Mouse (Mus musculus) olfactory bulb, adult 2 months (tissue): ENCODE results near the gene Fkbp14. TPM values are rescaled to one million over a fixed set of nuclear protein-coding genes. Genes with fewer than 3 reads are reported as not detected.

Experiments used
- H3K27ac ChIP-seq: fragments of 200-500 bp; 2 replicates; pipeline ENCODE4 v1.5.1; 2012; ENCODE audit warnings: low read depth, low read length; ENCODE audit not compliant: insufficient read depth
- H3K4me1 ChIP-seq: fragments of 200-500 bp; 2 replicates; pipeline ENCODE4 v1.6.1; 2012; ENCODE audit warnings: low read length; ENCODE audit not compliant: control insufficient read depth, insufficient read depth
- H3K4me3 ChIP-seq: fragments of 200-500 bp; 2 replicates; pipeline ENCODE4 v1.5.1; 2012; ENCODE audit warnings: mild to moderate bottlenecking, low read depth, low read length, moderate library complexity; ENCODE audit not compliant: insufficient read depth
- CTCF ChIP-seq: fragments of 200-500 bp; IDR thresholded peaks from 2 replicates; pipeline ENCODE4 v1.5.1; 2012; ENCODE audit warnings: low read depth, mild to moderate bottlenecking, low read length, moderate library complexity; ENCODE audit not compliant: insufficient read depth
- POLR2A ChIP-seq: fragments of 200-500 bp; IDR thresholded peaks from 2 replicates; pipeline ENCODE4 v1.6.1; 2012; ENCODE audit warnings: mild to moderate bottlenecking, low read depth, low read length, moderate library complexity; ENCODE audit not compliant: insufficient read depth
- WGBS: fragments of 180-500 bp; shearing (Covaris S2); methylation state at CpG from one replicate; pipeline ENCODE4 v1.1.7; 2018; 5-methylcytosine and 5-hydroxymethylcytosine counted together
- polyA plus RNA-seq: library from polyadenylated mRNA; stranded (reverse); fragments of >200 nt; gene quantifications from 2 replicates; pipeline ENCODE4 v1.2.4, GENCODE M21; 2012; ENCODE audit warnings: low replicate concordance; ENCODE audit not compliant: missing spikeins, insufficient read depth, insufficient read length

Gene Fkbp14
- polyA plus RNA-seq, 1 experiment, result not detected

DNA sequence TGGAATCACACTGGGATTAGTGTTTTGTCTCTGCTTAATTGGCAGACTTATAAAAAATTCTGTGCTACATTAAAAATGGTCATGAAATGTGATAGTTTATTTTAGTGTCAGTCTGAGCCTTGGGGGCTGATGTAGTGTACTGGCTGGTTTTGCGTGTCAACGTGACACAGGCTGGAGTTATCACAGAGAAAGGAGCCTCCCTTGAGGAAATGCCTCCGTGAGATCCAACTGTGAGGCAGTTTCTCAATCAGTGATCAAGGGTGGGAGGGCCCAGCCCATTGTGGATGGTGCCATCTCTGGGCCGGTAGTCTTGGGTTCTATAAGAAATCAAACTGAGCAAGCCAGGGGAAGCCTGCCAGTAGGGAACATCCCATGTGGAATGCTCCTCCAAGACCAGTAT is 9.1 kb upstream of the Fkbp14 start:
- 38% methylated on average over 4 of the region's 4 CpGs for whole genome bisulfite sequencing
- TF ChIP-seq CTCF (no peak), POLR2A (no peak)
- Histone ChIP-seq H3K4me3 (no peak overlapping the region), H3K27ac (no peak overlapping the region), H3K4me1 (peaks cover 3% of the 10 kb centered on the region)

DNA sequence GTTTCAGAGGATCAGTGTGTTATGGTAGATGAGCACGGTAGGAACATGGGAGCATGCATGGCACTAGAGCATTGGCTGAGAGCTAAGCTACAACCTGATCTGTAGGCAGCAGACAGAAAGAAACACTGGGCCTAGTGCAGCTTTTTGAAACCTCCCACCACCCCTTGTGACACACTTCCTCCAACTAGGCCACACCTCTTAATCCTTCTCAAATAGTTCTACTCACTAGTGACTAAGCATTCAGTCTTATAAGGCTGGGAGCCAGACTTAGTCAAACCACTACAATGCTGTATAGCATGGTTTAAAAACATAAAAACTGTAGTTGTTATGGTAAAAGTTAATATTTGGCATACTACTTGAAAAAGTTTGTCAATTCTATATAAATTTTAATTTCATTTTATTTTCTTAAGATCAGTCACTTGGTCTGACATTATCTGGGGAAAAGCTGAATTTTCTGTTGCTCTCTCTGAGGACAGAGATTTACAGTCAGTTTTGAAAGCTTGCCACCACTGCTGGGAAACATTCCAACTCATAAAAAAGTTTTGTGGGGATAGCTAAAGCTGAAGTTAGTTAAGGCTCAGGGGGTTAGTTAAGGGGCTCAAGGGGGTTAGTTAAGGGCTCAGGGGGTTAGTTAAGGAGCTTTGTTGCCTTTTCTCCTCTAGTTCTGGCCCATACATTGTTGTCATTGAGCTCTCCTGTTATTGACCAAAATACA is 7.0 kb upstream of the Fkbp14 start:
- no peak for TF ChIP-seq POLR2A
- no peak for TF ChIP-seq CTCF
- Histone ChIP-seq H3K27ac (no peak overlapping the region), H3K4me3 (no peak overlapping the region), H3K4me1 (peaks cover 3% of the 10 kb centered on the region)
- WGBS, result 97% methylated on average over 1 of the region's 1 CpGs

DNA sequence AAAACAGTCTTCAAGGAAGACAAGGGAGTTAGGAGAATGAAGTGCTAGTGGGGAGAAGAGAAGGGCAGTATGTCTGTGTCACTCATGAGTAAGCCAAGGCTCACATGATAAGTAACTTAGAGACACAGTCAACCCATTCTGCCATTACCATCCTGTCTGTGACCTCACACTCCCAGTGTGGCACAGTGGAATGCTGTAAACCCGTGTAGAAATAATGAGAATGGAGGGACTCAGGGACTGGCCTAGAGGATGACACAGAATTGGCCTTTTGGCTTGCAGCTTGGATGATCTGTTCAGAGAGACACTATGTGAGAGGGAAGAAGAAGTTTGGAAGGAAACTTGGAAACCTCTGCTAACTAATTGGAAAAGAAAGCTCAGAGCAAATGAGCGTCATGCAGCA is 5.8 kb upstream of the Fkbp14 start:
- Histone ChIP-seq H3K27ac (no peak overlapping the region), H3K4me1 (peaks cover 3% of the 10 kb centered on the region), H3K4me3 (no peak overlapping the region)
- WGBS, result 77% methylated on average over 2 of the region's 2 CpGs
- TF ChIP-seq CTCF (no peak), POLR2A (no peak)

DNA sequence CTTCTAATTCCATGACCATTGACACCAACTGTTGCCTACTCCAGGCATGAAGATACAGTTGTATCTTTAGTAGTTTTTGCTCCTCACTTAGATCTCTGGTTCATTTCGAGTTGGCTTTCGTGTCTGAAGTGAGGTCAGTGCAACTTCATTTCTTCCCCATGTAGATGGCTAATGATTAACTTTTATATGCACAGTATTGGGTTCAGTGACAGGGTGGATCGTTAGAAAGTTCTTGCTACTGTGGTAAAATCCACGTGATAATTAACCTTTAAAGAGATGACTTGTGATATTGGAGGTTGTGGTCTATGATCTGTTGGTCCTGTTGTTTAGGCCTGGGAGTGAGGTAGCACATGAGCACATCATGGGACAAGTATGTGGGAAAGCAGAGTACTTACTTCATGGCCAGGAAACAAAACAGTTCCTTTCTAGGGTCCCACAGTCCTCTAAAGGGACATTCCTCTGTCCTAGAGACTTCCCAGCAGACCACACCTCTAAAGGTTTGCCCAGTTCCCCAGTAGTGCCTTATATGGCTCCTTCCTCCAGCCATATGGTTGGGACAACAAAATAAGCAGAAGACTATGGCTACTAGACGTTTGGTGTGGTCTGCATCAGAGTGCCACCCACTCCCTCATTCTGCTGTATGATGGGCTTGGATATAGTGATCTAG is 3.7 kb upstream of the Fkbp14 start:
- peaks cover 4% of the 10 kb centered on the region; the same call in 1 of the 2 replicates for H3K4me1 ChIP-seq
- H3K4me3 ChIP-seq, result no peak overlapping the region
- WGBS, result 88% methylated on average over 5 of the region's 5 CpGs
- H3K27ac ChIP-seq, result no peak overlapping the region
- no peak for TF ChIP-seq POLR2A
- TF ChIP-seq CTCF, result no peak

DNA sequence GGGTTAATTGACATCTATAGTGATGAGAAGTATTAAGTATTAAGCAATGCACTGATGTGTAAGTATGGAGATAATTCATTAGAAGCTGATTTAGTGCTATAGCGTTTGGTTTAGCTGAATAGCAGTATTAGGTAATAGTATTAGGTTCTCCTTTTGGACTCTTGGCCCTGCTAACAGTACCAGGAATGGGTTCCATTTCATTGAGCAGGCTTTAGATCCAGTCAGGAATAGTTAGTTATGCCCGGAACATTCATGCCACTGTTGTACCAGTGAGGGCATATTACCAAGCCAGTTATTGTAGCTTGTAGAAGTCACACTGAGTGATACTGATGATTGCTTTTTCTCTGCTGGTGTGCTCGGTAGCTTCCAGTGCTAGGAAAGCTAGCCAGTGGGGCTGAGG is 603 bp upstream of the Fkbp14 start:
- Histone ChIP-seq H3K4me3 (no peak overlapping the region), H3K4me1 (peaks cover 4% of the 10 kb centered on the region; the same call in 1 of the 2 replicates), H3K27ac (no peak overlapping the region)
- TF ChIP-seq CTCF (no peak), POLR2A (no peak)
- 81% methylated on average over 3 of the region's 3 CpGs for WGBS

DNA sequence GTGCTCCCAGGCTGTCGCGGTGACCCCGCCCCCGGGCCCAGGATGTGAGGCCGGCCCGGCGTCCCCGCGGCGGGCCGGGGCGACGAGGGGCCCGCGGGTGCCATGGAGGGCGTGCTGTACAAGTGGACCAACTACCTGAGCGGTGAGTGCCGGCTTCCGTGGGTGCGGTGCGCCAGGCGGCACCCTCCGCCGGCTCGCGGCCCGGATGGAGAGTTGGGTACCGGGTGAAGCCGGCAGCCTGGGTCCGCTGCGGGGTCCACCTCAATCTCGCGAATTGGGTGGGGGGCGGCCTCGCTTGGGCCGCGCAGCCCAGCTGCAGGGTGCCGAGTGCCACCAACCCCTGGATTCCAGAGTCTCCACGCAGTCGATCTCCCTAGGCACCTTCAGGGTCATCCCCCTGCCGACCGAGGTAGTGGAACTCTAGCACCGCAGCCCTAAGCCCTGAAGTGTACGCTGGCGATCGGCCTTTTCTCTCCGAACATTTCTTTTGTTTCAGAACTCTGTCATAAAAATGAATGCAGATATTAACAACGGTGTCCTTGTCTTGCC is 1.7 kb downstream of the Fkbp14 start:
- Histone ChIP-seq H3K4me3 (peak overlapping the region; percentile 86), H3K27ac (no peak overlapping the region), H3K4me1 (peaks cover 4% of the 10 kb centered on the region; the same call in 1 of the 2 replicates)
- TF ChIP-seq CTCF, result no peak
- no peak for TF ChIP-seq POLR2A
- 1% methylated on average over 48 of the region's 48 CpGs for WGBS

DNA sequence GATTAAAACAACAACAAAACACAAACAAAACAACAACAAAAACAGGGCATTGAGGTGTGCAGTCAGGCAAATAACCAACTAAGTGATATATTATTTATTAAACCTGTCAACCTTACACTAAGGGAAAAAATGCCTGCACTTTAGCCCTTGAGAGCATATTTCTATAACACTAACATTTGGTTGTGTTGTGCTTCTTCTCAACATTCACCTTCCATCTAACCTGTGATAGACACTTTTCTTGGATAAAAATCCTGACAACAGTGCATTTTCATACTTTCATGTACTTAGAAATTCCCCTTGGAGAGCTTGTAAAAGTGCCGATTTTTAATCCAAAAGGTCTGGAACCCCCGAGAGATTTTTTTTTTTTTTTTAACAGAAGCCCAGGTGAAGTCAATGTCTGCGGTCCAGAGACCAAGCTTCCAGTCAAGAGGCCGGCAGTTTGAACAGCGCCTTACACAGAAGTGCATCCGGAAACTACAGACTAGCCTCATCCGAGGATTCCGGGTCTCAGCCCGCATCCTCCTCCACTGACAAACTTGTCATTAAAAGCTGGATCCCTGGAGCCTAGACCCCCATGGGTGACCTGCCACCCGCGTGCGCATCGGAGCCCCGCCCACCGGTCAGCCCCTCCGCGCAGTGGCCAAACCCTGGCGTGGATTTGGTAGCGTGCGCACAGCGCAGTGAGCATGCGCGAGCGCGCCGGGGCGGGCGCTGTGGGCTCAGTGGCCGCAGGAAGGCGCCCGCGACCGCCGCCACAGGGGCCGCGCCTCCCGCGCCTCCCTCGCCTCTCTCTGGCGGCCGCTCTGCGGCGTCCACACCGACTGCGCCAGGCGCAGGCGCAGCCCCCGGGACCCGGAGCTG is 2.4 kb downstream of the Fkbp14 start, which contains the start of gene Plekha8:
Gene Plekha8 (plus strand): TSS at position 643 of the 861 bp plus-strand sequence.
- Histone ChIP-seq H3K27ac (no peak within 1 kb of the TSS), H3K4me3 (peak within 1 kb of the TSS; percentile 86), H3K4me1 (peaks cover 4% of the 10 kb centered on the region; the same call in 1 of the 2 replicates)
- WGBS, result under 1% methylated on average over 49 of the region's 49 CpGs
- TF ChIP-seq POLR2A (peak; percentile 80; the same call in 1 of the 2 replicates), CTCF (no peak)

DNA sequence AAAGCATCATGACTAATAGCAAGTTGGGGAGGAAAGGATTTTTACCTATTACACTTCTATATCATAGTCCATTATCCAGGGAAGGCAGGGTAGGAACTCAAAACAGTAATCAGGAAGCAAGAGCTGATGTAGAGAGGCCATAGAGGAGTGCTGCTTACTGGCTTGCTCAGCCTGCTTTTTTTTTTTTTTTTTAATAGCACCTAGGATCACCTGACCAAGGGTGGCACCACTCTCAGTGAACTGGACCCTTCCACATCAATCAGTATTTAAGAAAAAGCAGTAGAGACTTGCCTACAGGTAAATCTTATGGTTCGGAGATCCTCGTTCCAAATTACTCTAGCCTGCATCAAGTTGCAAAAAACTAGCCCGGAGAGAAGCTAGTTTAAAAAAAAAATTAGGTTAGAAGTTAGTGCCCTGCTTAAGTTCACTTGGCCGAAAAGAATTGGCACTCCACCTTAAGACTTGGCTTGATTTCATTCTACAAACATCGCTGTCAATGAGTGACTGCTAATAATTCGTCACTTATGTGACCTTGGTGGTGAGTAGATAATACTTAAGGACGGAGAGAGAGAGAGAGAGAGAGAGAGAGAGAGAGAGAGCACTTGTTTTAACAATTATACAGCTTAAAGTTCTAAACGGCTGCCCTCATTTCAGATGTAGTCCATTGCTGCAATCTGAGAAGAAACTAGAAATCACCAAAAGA is 3.2 kb downstream of the Fkbp14 start:
- peaks cover 7% of the 10 kb centered on the region; the same call in 1 of the 2 replicates for H3K4me1 ChIP-seq
- WGBS, result 34% methylated on average over 8 of the region's 8 CpGs
- H3K27ac ChIP-seq, result no peak overlapping the region
- H3K4me3 ChIP-seq, result no peak overlapping the region
- TF ChIP-seq CTCF (no peak), POLR2A (no peak)
